Mouse (Mus musculus): ENCODE measurements at regions not wholly inside any gene's neighbourhood (a gene's known extent, or its start where the extent isn't known, plus 50 kb on each side); places are given as distances from the start of the nearest gene placed in this dataset.

DNA sequence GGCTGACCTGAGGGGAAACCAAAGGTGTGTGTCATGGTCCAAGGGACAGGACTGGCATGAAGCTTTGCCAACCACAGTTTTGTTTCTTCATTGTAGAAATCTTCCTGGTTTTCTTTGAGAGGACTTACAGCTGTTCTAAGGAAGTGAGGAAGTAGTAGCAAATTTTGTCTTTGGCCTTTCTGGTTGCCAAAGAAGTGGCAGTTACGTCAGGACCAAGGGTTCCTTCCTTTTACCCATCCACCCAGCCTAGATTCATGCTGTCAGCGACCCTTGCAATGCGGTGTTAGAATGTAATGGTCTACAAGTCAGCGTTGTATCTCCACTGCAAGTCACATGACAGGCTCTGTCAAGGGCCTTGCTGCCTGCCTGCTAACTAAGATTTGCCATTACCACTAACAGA is 103.4 kb upstream of the Mbnl2 start:
- H3K36me3 ChIP-seq (ENCODE audit: control insufficient read depth, insufficient read depth, low read length, poor library complexity, severe bottlenecking): no peaks in the 10 kb centered on the region
- H3K27me3 ChIP-seq (ENCODE audit: control insufficient read depth, insufficient read depth, low read length, poor library complexity, severe bottlenecking): no peaks in the 10 kb centered on the region
- DNase-seq (ENCODE audit: low read depth, low spot score): no peak

DNA sequence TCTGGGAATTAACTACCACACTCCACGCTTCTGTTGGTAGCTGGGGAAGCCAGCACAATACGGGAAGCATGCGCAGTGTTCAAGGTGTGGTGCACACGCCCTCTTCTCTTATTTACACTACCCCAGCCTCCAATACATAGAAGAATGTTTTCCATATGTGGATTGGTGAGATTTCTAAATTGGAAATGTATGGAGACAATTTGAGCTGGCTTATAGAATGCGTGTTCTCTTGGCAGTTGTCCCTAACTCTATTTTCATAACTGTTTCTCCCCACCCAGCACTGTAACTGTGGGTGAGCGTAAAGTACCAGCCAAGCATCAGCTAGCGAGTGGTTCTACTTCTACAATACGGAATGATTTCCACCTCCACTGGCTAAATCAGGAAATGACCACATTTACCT is 102.6 kb upstream of the Mbnl2 start:
- no peaks in the 10 kb centered on the region for H3K27me3 ChIP-seq (ENCODE audit: control insufficient read depth, insufficient read depth, low read length, poor library complexity, severe bottlenecking)
- H3K36me3 ChIP-seq (ENCODE audit: control insufficient read depth, insufficient read depth, low read length, poor library complexity, severe bottlenecking): no peaks in the 10 kb centered on the region
- no peak for DNase-seq (ENCODE audit: low read depth, low spot score)

DNA sequence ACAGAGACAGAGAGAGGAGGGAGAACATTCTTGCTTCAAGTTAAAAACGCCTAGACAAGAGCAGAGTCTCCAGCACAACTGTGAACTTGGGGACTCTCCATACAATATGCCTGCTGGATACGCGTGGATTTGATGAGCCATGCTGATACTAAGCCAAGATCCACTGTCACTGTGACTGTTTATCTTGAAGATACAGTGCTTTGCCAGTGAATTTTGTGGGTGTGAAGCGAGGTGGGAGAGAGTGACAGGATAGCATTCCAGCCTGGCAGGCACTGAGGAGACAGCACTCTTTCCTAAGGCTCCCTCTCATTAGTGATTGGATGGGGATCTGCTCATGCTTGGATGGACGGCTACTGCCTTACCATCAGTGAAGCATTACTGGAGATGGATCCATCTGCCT is 100.9 kb upstream of the Mbnl2 start:
- Histone ChIP-seq H3K36me3 (ENCODE audit: control insufficient read depth, insufficient read depth, low read length, poor library complexity, severe bottlenecking) (no peaks in the 10 kb centered on the region), H3K27me3 (ENCODE audit: control insufficient read depth, insufficient read depth, low read length, poor library complexity, severe bottlenecking) (no peaks in the 10 kb centered on the region)
- DNase-seq (ENCODE audit: low read depth, low spot score): no peak

DNA sequence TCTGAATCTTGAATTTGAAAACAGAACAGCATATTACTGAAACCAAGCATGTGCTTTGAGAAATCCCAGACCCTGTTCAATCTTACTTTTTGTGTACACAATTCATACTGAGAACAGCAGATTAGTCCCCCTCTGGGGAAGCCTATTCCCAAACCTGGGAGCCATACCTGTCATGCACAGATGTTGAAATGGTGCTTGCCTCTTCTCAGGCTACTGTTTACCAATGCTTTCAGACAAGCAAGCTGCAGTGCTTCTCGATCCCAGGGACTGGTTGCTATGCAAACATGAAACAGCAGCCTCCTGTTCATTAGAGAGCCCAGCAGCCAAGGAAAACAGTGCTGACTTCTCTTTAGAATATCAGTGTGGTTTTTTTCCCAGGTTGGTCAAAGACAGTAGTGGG is 80.3 kb upstream of the Mbnl2 start:
- no peak for DNase-seq (ENCODE audit: low read depth, low spot score)
- no peaks in the 10 kb centered on the region for H3K36me3 ChIP-seq (ENCODE audit: control insufficient read depth, insufficient read depth, low read length, poor library complexity, severe bottlenecking)
- H3K27me3 ChIP-seq (ENCODE audit: control insufficient read depth, insufficient read depth, low read length, poor library complexity, severe bottlenecking): no peaks in the 10 kb centered on the region

DNA sequence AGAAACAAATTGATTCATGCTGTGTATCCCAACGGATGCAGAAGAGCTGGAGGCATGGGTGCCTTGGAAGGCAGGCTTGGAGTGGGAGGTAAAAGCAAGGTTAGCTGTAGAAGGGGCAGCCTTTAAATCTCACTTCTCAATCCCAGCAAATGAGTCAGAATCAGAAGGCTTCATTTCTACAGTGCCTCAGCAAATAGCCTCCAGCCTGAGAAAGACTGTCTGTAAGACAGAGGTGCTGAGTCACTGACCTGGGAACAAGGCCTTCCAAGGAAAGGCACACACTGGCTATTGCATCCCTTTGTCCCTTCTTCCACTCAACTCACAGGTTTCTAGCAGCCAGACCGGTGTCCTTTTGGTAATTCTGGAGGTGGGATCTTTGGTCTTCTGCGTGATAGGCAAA is 63.7 kb upstream of the Mbnl2 start:
- DNase-seq (ENCODE audit: low read depth, low spot score): no peak
- Histone ChIP-seq H3K27me3 (ENCODE audit: control insufficient read depth, insufficient read depth, low read length, poor library complexity, severe bottlenecking) (no peaks in the 10 kb centered on the region), H3K36me3 (ENCODE audit: control insufficient read depth, insufficient read depth, low read length, poor library complexity, severe bottlenecking) (no peaks in the 10 kb centered on the region)

- Histone ChIP-seq H3K36me3 (ENCODE audit: control insufficient read depth, insufficient read depth, low read length, poor library complexity, severe bottlenecking) (no peaks in the 10 kb centered on the region), H3K27me3 (ENCODE audit: control insufficient read depth, insufficient read depth, low read length, poor library complexity, severe bottlenecking) (no peaks in the 10 kb centered on the region)
- DNase-seq (ENCODE audit: low read depth, low spot score): no peak
These were observed 62.8 kb upstream of the Mbnl2 start for GRCm38 (mm10) chr14:120212626-120213025.

DNA sequence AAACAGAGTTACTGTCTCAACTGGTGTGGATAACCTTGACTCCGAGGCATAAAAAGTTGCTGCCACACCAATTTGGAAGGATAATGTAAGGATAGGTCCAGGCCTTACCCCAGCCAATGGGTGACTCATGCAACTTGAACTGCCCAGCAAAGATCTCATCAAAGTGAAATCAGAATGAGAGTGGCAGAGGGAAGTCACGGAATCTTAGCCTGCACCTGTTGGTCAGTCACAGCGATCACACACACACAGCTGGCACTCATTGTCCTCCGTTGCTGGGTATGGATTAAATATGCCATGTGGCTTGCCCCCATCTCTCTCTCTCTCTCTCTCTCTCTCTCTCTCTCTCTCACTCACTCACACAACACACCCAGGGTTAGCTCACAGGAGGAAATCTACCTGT is 56.2 kb upstream of the Mbnl2 start:
- Histone ChIP-seq H3K36me3 (ENCODE audit: control insufficient read depth, insufficient read depth, low read length, poor library complexity, severe bottlenecking) (no peaks in the 10 kb centered on the region), H3K27me3 (ENCODE audit: control insufficient read depth, insufficient read depth, low read length, poor library complexity, severe bottlenecking) (no peaks in the 10 kb centered on the region)
- no peak for DNase-seq (ENCODE audit: low read depth, low spot score)

DNA sequence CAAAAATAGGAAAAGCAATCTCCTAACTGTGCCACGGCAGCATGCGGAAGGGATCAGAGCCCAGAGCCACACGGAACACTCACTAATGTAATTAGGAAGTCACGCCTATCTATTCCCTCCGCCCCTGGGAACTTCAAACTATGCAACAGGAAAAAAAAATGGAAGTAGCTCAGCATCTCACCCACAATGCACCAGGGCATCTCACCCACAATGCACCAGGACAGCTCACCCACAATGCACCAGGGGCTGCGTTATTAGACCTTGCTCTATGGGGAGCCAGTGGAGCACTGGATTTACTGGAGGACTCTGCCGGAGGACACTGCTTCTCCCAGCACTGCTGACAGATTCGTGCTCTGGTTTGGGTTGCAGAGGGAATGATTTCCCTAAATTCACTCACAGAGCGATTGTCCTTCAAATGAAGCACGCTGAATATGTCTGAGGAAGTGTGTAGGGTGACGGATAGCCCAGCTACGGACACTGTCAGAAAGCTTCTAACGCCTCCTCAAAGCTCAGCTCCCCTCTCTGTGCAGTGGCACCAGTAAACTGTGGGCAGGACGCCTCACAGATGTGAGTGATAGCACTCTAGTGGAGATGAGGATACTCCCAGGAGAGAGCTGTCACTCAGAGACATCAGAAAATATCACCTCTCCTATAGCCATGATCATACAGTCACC is 51.8 kb upstream of the Mbnl2 start:
- Histone ChIP-seq H3K27me3 (ENCODE audit: control insufficient read depth, insufficient read depth, low read length, poor library complexity, severe bottlenecking) (no peaks in the 10 kb centered on the region), H3K36me3 (ENCODE audit: control insufficient read depth, insufficient read depth, low read length, poor library complexity, severe bottlenecking) (no peaks in the 10 kb centered on the region)
- DNase-seq (ENCODE audit: low read depth, low spot score): no peak

- no peak for DNase-seq (ENCODE audit: low read depth, low spot score)
- no peaks in the 10 kb centered on the region for H3K36me3 ChIP-seq (ENCODE audit: control insufficient read depth, insufficient read depth, low read length, poor library complexity, severe bottlenecking)
- no peaks in the 10 kb centered on the region for H3K27me3 ChIP-seq (ENCODE audit: control insufficient read depth, insufficient read depth, low read length, poor library complexity, severe bottlenecking)
These were observed 51.1 kb upstream of the Mbnl2 start for GRCm38 (mm10) chr14:120224202-120224846.

GRCm38 (mm10) chr14:120225657-120226056 is 49.8 kb upstream of the Mbnl2 start:
- Histone ChIP-seq H3K36me3 (ENCODE audit: control insufficient read depth, insufficient read depth, low read length, poor library complexity, severe bottlenecking) (no peaks in the 10 kb centered on the region), H3K27me3 (ENCODE audit: control insufficient read depth, insufficient read depth, low read length, poor library complexity, severe bottlenecking) (no peaks in the 10 kb centered on the region)
- DNase-seq (ENCODE audit: low read depth, low spot score): no peak

All from splenic B cell, adult 2 months (primary cell).